Mouse (Mus musculus) thymus, adult 2 months (tissue): ENCODE measurements around the gene Zfp879. TPM values are rescaled to one million over a fixed set of nuclear protein-coding genes. Genes with fewer than 3 reads are reported as not detected.

Experiments used
- DNase-seq: peaks from one replicate; pipeline ENCODE4 v3.0.0; 2021
- H3K27ac ChIP-seq: fragments of 200-500 bp; 2 replicates; pipeline ENCODE4 v1.5.1; 2012; ENCODE audit warnings: low read length, control low read depth; ENCODE audit not compliant: control insufficient read depth, insufficient read depth
- H3K27me3 ChIP-seq: fragments of 200-500 bp; 2 replicates; pipeline ENCODE4 v1.6.1; 2012; ENCODE audit warnings: mild to moderate bottlenecking, low read length, moderate library complexity, mixed read lengths; ENCODE audit not compliant: control insufficient read depth, insufficient read depth
- H3K36me3 ChIP-seq: fragments of 200-500 bp; 2 replicates; pipeline ENCODE4 v1.6.1; 2012; ENCODE audit warnings: mild to moderate bottlenecking, low read length, moderate library complexity; ENCODE audit not compliant: control insufficient read depth, insufficient read depth
- H3K4me1 ChIP-seq: fragments of 200-500 bp; replicated peaks from 2 replicates; pipeline ENCODE4 v1.6.1; 2012; ENCODE audit warnings: low read length; ENCODE audit not compliant: control insufficient read depth, insufficient read depth
- H3K4me3 ChIP-seq: fragments of 200-500 bp; 2 replicates; pipeline ENCODE4 v1.5.1; 2012; ENCODE audit warnings: mild to moderate bottlenecking, low read length, control low read depth, moderate library complexity; ENCODE audit not compliant: control insufficient read depth, insufficient read depth
- CTCF ChIP-seq: fragments of 200-500 bp; IDR thresholded peaks from 2 replicates; pipeline ENCODE4 v1.5.1; 2012; ENCODE audit warnings: mild to moderate bottlenecking, control low read depth, low read length, moderate library complexity, borderline replicate concordance; ENCODE audit not compliant: control insufficient read depth, poor library complexity, insufficient read depth; ENCODE audit errors: extremely low read depth
- POLR2A ChIP-seq: fragments of 200-500 bp; IDR thresholded peaks from 2 replicates; pipeline ENCODE4 v1.6.1; 2012; ENCODE audit warnings: mild to moderate bottlenecking, low read length, control low read depth, moderate library complexity; ENCODE audit not compliant: control insufficient read depth, poor library complexity, insufficient read depth; ENCODE audit errors: extremely low read depth
- WGBS: fragments of 180-500 bp; shearing (Covaris S2); methylation state at CpG from one replicate; pipeline ENCODE4 v1.1.7; 2018; 5-methylcytosine and 5-hydroxymethylcytosine counted together
- polyA plus RNA-seq: library from polyadenylated mRNA; depleted of rRNA; stranded (reverse); fragments of >200 nt; gene quantifications from 2 replicates; pipeline ENCODE4 v1.2.3, GENCODE M21; 2012; rRNA removed

Gene Zfp879
- 0.34 and 0.37 TPM in 2 replicates for polyA plus RNA-seq

DNA sequence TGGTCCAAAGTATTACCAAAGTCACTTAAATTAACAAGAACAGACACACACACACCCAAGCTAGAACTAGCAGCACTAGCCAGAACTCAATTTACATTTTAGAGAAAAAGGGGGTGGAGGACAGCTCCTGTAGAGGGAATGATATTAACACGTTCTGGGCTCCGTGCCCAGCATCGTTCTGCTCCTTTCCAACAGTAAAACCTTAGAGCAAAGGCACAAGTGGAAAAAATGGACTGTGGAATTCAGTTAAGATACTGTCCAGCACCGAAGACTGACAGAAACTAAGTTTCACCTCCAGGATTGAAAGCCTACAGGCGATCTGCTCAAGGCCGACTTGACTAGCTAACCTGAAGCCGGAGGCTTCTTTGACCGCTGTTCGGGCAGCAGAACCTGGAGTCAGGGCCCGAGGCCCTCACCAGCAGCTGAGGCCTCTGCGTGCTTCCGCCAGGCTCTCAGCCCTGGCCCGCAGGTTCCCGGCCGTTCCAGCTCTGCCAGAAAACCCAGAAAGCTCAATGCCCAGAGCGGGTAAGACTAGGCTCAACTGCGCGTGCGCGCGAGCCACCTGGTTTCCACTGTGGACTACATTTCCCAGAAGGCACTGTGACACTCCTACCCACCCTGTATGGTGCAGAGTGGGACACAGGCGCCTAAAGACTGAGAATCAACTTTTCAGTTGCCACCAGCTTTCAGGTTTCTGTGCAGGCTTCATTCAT, at the start of gene Zfp879:
Gene Zfp879 (minus strand): TSS at position 530 of the 713 bp plus-strand sequence.
- no peak within 1 kb of the TSS for H3K27ac ChIP-seq
- no peaks in the 10 kb centered on the region for H3K36me3 ChIP-seq
- peak; percentile 87 for DNase-seq
- 0 out of 2 replicates have a peak, but pooled peaks have one; percentile 36 for TF ChIP-seq POLR2A
- 0 out of 2 replicates have a peak, but pooled peaks have one; percentile 34 for TF ChIP-seq CTCF
- H3K4me3 ChIP-seq, result peak within 1 kb of the TSS; percentile 46
- H3K27me3 ChIP-seq, result no peaks in the 10 kb centered on the region
- WGBS, result 31% methylated on average over 22 of the region's 22 CpGs
- H3K4me1 ChIP-seq, result peaks cover 4% of the 10 kb centered on the region; the same call in 1 of the 2 replicates

DNA sequence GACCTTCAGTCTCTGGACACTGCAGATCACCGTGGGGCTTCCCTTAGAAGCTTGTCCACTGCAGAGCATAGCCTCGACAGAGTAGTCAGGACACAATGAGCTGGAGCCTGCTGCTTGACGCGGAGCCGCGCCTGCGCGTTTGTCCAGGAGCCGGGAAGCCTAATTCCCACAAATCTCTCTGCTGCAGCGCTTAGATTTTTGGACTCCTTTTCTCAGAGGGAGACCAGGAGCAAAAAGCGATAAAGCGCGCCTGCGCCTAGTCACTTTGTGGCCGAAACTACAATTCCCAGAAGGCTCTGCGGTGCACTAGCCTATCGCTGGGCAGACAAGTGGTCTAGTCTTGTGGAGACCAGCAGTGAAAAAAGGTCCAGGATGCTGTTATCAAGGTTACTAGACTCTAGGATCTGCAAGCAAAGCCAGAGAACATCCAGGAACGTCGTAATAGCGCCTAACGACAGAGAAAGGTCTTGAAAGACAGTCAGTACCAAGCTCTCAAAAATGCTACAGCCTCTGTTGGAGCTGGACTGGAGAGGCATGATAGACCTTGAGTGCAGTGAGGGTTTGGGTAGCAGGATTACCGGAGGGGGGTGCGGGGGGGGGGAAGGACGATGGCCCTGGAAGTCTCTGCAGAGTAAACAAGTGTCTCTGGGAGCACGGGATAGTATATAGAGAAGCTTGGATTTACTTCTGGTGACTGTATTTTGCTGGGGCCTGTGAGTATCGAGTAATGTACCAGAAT, 46.2 kb upstream of the Zfp879 start, which contains the start of gene Zfp454:
Gene Zfp454 (minus strand): TSS at position 262 of the 739 bp plus-strand sequence.
- 16% methylated on average over 26 of the region's 26 CpGs for WGBS
- no peak within 1 kb of the TSS for H3K27ac ChIP-seq
- H3K27me3 ChIP-seq, result no peaks in the 10 kb centered on the region
- no peaks in the 10 kb centered on the region for H3K36me3 ChIP-seq
- DNase-seq, result peak; percentile 11
- no peaks in the 10 kb centered on the region for H3K4me1 ChIP-seq
- no peak within 1 kb of the TSS for H3K4me3 ChIP-seq
- no peak for TF ChIP-seq CTCF

DNA sequence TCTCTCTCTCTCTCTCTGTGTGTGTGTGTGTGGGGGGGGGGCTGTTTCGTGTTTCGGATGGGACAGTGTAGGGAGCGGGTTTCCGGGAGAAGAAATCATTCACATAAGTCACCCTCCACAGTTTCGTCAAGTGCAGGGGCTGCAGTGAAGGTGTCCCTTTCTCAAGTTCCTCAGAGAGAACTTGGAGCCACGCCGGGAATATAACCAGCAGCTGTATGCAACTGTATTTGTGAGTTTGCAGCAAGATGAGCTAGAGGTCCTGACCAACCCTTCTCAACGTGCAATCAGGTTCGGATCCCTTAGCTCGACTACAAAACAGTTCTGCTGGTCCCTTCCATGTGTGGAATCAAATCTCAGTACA, 45.6 kb upstream of the Zfp879 start:
- Histone ChIP-seq H3K4me1 (no peaks in the 10 kb centered on the region), H3K27me3 (no peaks in the 10 kb centered on the region), H3K27ac (no peak overlapping the region), H3K36me3 (no peaks in the 10 kb centered on the region), H3K4me3 (no peak overlapping the region)
- 45% methylated on average over 10 of the region's 10 CpGs for WGBS
- no peak for TF ChIP-seq POLR2A
- no peak for TF ChIP-seq CTCF
- no peak for DNase-seq

- TF ChIP-seq POLR2A (no peak), CTCF (no peak)
- 73% methylated on average over 8 of the region's 8 CpGs for WGBS
- DNase-seq, result no peak
- Histone ChIP-seq H3K36me3 (no peaks in the 10 kb centered on the region), H3K4me3 (no peak overlapping the region), H3K27ac (no peak overlapping the region), H3K4me1 (no peaks in the 10 kb centered on the region), H3K27me3 (no peaks in the 10 kb centered on the region)
Observed at GRCm38 (mm10) chr11:50886231-50886932, 45.0 kb upstream of the Zfp879 start.

DNA sequence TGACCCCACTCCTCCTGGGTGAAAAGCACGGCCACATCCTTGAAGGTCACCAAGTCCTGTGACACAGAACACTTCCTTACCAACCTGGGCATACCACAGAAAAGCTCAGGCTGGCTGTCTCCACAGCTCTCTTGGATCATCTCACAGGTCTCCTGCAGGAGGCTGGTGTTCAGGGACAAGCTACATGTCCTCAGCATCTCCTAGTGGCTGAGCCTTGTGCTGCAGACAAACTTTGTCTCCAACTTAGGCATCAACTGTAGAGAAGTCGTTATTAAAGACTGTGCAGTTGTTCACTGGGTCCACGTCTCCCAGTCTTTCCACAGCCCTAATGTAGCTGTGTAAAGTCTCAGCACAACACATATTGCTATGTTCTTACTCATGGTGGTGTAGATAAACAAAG, 42.4 kb upstream of the Zfp879 start:
- TF ChIP-seq POLR2A, result no peak
- no peak for TF ChIP-seq CTCF
- H3K27me3 ChIP-seq, result no peaks in the 10 kb centered on the region
- DNase-seq, result peak; percentile 6
- H3K4me1 ChIP-seq, result no peaks in the 10 kb centered on the region
- no peak overlapping the region for H3K27ac ChIP-seq
- no peak overlapping the region for H3K4me3 ChIP-seq
- H3K36me3 ChIP-seq, result no peaks in the 10 kb centered on the region
- WGBS, result 66% methylated on average over 3 of the region's 3 CpGs

- no peak overlapping the region for H3K4me3 ChIP-seq
Observed at GRCm38 (mm10) chr11:50878641-50879040, 37.3 kb upstream of the Zfp879 start.

More at GRCm38 (mm10) chr11:50878641-50879040, 37.3 kb upstream of the Zfp879 start:
- no peaks in the 10 kb centered on the region for H3K36me3 ChIP-seq
- TF ChIP-seq POLR2A, result no peak
- no peak for TF ChIP-seq CTCF
- no peaks in the 10 kb centered on the region for H3K27me3 ChIP-seq
- DNase-seq, result no peak
- no peaks in the 10 kb centered on the region for H3K4me1 ChIP-seq
- 94% methylated on average over 3 of the region's 3 CpGs for WGBS
- H3K27ac ChIP-seq, result no peak overlapping the region
